Mouse (Mus musculus) embryo, embryonic 9.5 days (tissue): ENCODE results near the gene Gdpgp1.

Experiments
- DNase-seq: peaks from one replicate; pipeline ENCODE4 v3.0.0-alpha.2; 2017; ENCODE audit errors: extremely low spot score

Gdpgp1 gene

GRCm38 (mm10) chr7:80232489-80233029 is at the start of gene Gdpgp1, which contains the start of gene Cib1:
Gene Gdpgp1, plus strand, starts transcription at chr7:80232865.
Gene Cib1, minus strand, starts transcription at chr7:80232813.
- peak; percentile 99 for DNase-seq

GRCm38 (mm10) chr7:80183466-80183865 is 49.2 kb upstream of the Gdpgp1 start:
- DNase-seq, result no peak

- no peak for DNase-seq
Measured at GRCm38 (mm10) chr7:80183969-80184368, 48.7 kb upstream of the Gdpgp1 start.

- DNase-seq, result no peak
Measured at GRCm38 (mm10) chr7:80184551-80184950, 48.1 kb upstream of the Gdpgp1 start.

GRCm38 (mm10) chr7:80184968-80185367 is 47.7 kb upstream of the Gdpgp1 start:
- no peak for DNase-seq

- DNase-seq, result peak; percentile 20
Measured at GRCm38 (mm10) chr7:80186021-80186420, 46.6 kb upstream of the Gdpgp1 start.

- peak; percentile 93 for DNase-seq
Measured at GRCm38 (mm10) chr7:80186531-80187296, 46.0 kb upstream of the Gdpgp1 start, which contains the start of gene Sema4b. Gene Sema4b, plus strand, starts transcription at chr7:80186841.

- DNase-seq, result no peak
Measured at GRCm38 (mm10) chr7:80187501-80187900, 45.2 kb upstream of the Gdpgp1 start.

- no peak for DNase-seq
Measured at GRCm38 (mm10) chr7:80188579-80189125, 44.0 kb upstream of the Gdpgp1 start.

GRCm38 (mm10) chr7:80189147-80189933 is 43.3 kb upstream of the Gdpgp1 start:
- DNase-seq, result no peak

GRCm38 (mm10) chr7:80191455-80191854 is 41.2 kb upstream of the Gdpgp1 start:
- peak; percentile 32 for DNase-seq

- peak; percentile 87 for DNase-seq
Measured at GRCm38 (mm10) chr7:80192226-80193061, 40.2 kb upstream of the Gdpgp1 start.

- no peak for DNase-seq
Measured at GRCm38 (mm10) chr7:80193941-80194739, 38.5 kb upstream of the Gdpgp1 start.

GRCm38 (mm10) chr7:80195146-80195545 is 37.5 kb upstream of the Gdpgp1 start:
- no peak for DNase-seq

GRCm38 (mm10) chr7:80195576-80196263 is 36.9 kb upstream of the Gdpgp1 start:
- no peak for DNase-seq

GRCm38 (mm10) chr7:80197371-80197770 is 35.3 kb upstream of the Gdpgp1 start:
- peak; percentile 25 for DNase-seq

GRCm38 (mm10) chr7:80197941-80198778 is 34.5 kb upstream of the Gdpgp1 start:
- DNase-seq, result peak; percentile 91

- no peak for DNase-seq
Measured at GRCm38 (mm10) chr7:80198863-80199262, 33.8 kb upstream of the Gdpgp1 start.

- no peak for DNase-seq
Measured at GRCm38 (mm10) chr7:80199286-80199685, 33.4 kb upstream of the Gdpgp1 start.
